In the genomic region with DNA sequence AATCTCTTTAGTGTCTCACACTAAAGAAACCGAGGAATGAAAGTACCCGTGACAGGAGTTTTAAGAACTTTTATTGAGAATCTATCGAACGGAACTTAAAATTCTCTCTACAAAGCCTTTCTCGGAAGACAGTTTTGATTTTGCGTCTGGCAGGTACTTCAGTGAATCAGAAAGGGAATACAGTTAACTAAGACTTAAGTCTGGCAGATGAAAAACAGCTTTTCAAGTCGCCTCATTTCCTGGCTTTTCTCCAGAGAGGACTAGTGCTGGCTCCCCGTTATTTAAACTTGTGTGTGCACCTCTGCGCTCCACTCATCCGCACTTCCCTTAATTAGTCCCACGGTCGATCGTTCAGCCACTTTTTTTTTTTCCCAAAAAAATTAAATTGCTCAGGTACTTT, we compare ENCODE assay signal across 8 mouse cellular contexts. TPM values are rescaled to one million over a fixed set of nuclear protein-coding genes. Genes with fewer than 3 reads are reported as not detected.
A peak's percentile ranks its signal among the peaks of the same experiment; 100 is the strongest.
DNase-seq lines count a peak whose midpoint lies in the region; ATAC-seq and TF ChIP-seq lines count a peak whose summit lies in the region.

No protein-coding gene starts in this region.

- H3K27me3 ChIP-seq in hindbrain, postnatal 0 days (ENCODE audit: insufficient read depth, low read length): no peaks in the 10 kb centered on the region
- no peaks in the 10 kb centered on the region for H3K27me3 ChIP-seq in midbrain, embryonic 14.5 days (ENCODE audit: control insufficient read depth, insufficient read depth, low read length)

- H3K36me3 ChIP-seq in hindbrain, postnatal 0 days (ENCODE audit: insufficient read depth, low read length): no peaks in the 10 kb centered on the region
- no peaks in the 10 kb centered on the region for H3K36me3 ChIP-seq in midbrain, embryonic 14.5 days (ENCODE audit: control insufficient read depth, insufficient read depth, low read length)

- peak overlapping the region; percentile 96 for H3K4me2 ChIP-seq in hindbrain, postnatal 0 days (ENCODE audit: low read depth, low read length)
- H3K4me2 ChIP-seq in midbrain, embryonic 14.5 days (ENCODE audit: low read length): peak overlapping the region; percentile 80

- H3K27ac ChIP-seq in hindbrain, postnatal 0 days: no peak overlapping the region
- H3K27ac ChIP-seq in midbrain, embryonic 14.5 days (replicated peaks; ENCODE audit: low read depth, low read length): peak overlapping the region; percentile 94

- WGBS in hindbrain, postnatal 0 days: under 1% methylated on average over 13 of the region's 13 CpGs
- WGBS in midbrain, embryonic 14.5 days: under 1% methylated on average over 13 of the region's 13 CpGs

- H3K9ac ChIP-seq in hindbrain, postnatal 0 days (replicated peaks; ENCODE audit: low read length): peak overlapping the region; percentile 72
- peak overlapping the region; percentile 92 for H3K9ac ChIP-seq in midbrain, embryonic 14.5 days (replicated peaks; ENCODE audit: low read length)

- TF ChIP-seq CTCF in hindbrain, postnatal 0 days (IDR thresholded peaks at IDR 0.05; ENCODE audit: low read depth): no peak

- DNase-seq in cerebellum, adult 9-10 months: peak; percentile 56
- no peak for DNase-seq in cerebellum, adult 11-12 months
- peak; percentile 9 for DNase-seq in right cerebral cortex, adult 18-20 months
- no peak for DNase-seq in right cerebral cortex, postnatal 4 days
- DNase-seq in hindbrain, postnatal 0 days (ENCODE audit: low spot score): peak; percentile 67
- DNase-seq in midbrain, embryonic 14.5 days: peak; percentile 77
- no peak for DNase-seq in adrenal gland, postnatal 14 days

- 0 out of 2 replicates have a peak, but pooled peaks cover 7% of the 10 kb centered on the region for H3K4me1 ChIP-seq in hindbrain, postnatal 0 days (ENCODE audit: insufficient read depth, low read length)
- peaks cover 11% of the 10 kb centered on the region for H3K4me1 ChIP-seq in midbrain, embryonic 14.5 days (ENCODE audit: control insufficient read depth, insufficient read depth, low read length)

- H3K4me3 ChIP-seq in hindbrain, postnatal 0 days (ENCODE audit: low read length): peak overlapping the region; percentile 93
- peak overlapping the region; percentile 88 for H3K4me3 ChIP-seq in midbrain, embryonic 14.5 days (replicated peaks; ENCODE audit: low read depth, low read length)

- no peak for ATAC-seq in hindbrain, postnatal 0 days
- ATAC-seq in midbrain, embryonic 14.5 days (ENCODE audit: low FRiP score, low TSS enrichment): no peak
- no peak for ATAC-seq in erythroid progenitor cell, adult 5-6 weeks (replicated peaks; ENCODE audit: low FRiP score, poor library complexity, severe bottlenecking)

- H3K9me3 ChIP-seq in hindbrain, postnatal 0 days (ENCODE audit: low read length): no peaks in the 10 kb centered on the region
- no peaks in the 10 kb centered on the region for H3K9me3 ChIP-seq in midbrain, embryonic 14.5 days (ENCODE audit: control insufficient read depth, low read length)

RNA-seq across cellular contexts. Expression of a gene that starts 1.4 kb away (rescaled TPM):
- 37.1 and 37.5 TPM in 2 replicates for total RNA-seq in hindbrain, postnatal 0 days (2014; rRNA removed)
- polyA plus RNA-seq in hindbrain, postnatal 0 days (2015; fragmentation: Nextera tagmentation; extraction: Ambion mirVana): 26.1 and 29.3 TPM in 2 replicates
- polyA plus RNA-seq in midbrain, embryonic 14.5 days (2014; fragmentation: Nextera tagmentation; extraction: Ambion mirVana): 29.1 and 34.4 TPM in 2 replicates
- 5.7 and 8.7 TPM in 2 replicates for total RNA-seq in adrenal gland, postnatal 14 days (2021)
- 3.2 and 7.1 TPM in 2 replicates for total RNA-seq in erythroid progenitor cell, adult 5-6 weeks (2015; ENCODE audit: low replicate concordance)
- total RNA-seq in erythroid progenitor cell, adult 5-6 weeks (2017; ENCODE audit: low replicate concordance): 6.3 and 13.5 TPM in 2 replicates

RNA-seq across cellular contexts. Expression of a gene that starts 33.6 kb away (rescaled TPM):
- 26.5 and 32.3 TPM in 2 replicates for total RNA-seq in hindbrain, postnatal 0 days (2014; rRNA removed)
- 17.3 and 18.3 TPM in 2 replicates for polyA plus RNA-seq in hindbrain, postnatal 0 days (2015; fragmentation: Nextera tagmentation; extraction: Ambion mirVana)
- 25.4 and 31.3 TPM in 2 replicates for polyA plus RNA-seq in midbrain, embryonic 14.5 days (2014; fragmentation: Nextera tagmentation; extraction: Ambion mirVana)
- 3.0 and 5.4 TPM in 2 replicates for total RNA-seq in adrenal gland, postnatal 14 days (2021)
- 0.84 and 3.2 TPM in 2 replicates for total RNA-seq in erythroid progenitor cell, adult 5-6 weeks (2015; ENCODE audit: low replicate concordance)
- total RNA-seq in erythroid progenitor cell, adult 5-6 weeks (2017; ENCODE audit: low replicate concordance): 0.91 and 1.4 TPM in 2 replicates

RNA-seq across cellular contexts. Expression of a gene that starts 47.0 kb away (rescaled TPM):
- 104 TPM in 2 replicates for total RNA-seq in hindbrain, postnatal 0 days (2014; rRNA removed)
- polyA plus RNA-seq in hindbrain, postnatal 0 days (2015; fragmentation: Nextera tagmentation; extraction: Ambion mirVana): 67.5 and 71.5 TPM in 2 replicates
- polyA plus RNA-seq in midbrain, embryonic 14.5 days (2014; fragmentation: Nextera tagmentation; extraction: Ambion mirVana): 49.7 and 61.6 TPM in 2 replicates
- 80.8 and 82.9 TPM in 2 replicates for total RNA-seq in adrenal gland, postnatal 14 days (2021)
- total RNA-seq in erythroid progenitor cell, adult 5-6 weeks (2015; ENCODE audit: low replicate concordance): 36.9 and 49.0 TPM in 2 replicates
- total RNA-seq in erythroid progenitor cell, adult 5-6 weeks (2017; ENCODE audit: low replicate concordance): 34.3 and 34.7 TPM in 2 replicates

Comparison
In these comparisons a context has a peak if more than half of its experiments do, and no peak if none do; other contexts are left out.
1. DNase-seq: peak in cerebellum, adult 9-10 months (single experiment), right cerebral cortex, adult 18-20 months (single experiment), hindbrain, postnatal 0 days (single experiment) and midbrain, embryonic 14.5 days (single experiment); none in cerebellum, adult 11-12 months (single experiment), right cerebral cortex, postnatal 4 days (single experiment) and adrenal gland, postnatal 14 days (single experiment).